Mouse (Mus musculus): ENCODE measurements around the gene Smim17.
"Not testable (repeated sequence)": the region's sequence is repeated elsewhere in the genome, so short reads cannot be mapped to it uniquely, and the experiment has no call there.

The Smim17 gene

GRCm38 (mm10) chr7:6414626-6415441 is 16.3 kb downstream of the Smim17 start:
- peak; percentile 30 to 55 for DNase-seq (ENCODE audit: low spot score in 2 of 2)

- DNase-seq (ENCODE audit: low spot score in 2 of 2), result no peak
Observed at GRCm38 (mm10) chr7:6415442-6415787, 16.9 kb downstream of the Smim17 start.

- DNase-seq (ENCODE audit: low spot score in 2 of 2), result no peak
Observed at GRCm38 (mm10) chr7:6419894-6420293, 21.4 kb downstream of the Smim17 start.

- no peak for DNase-seq (ENCODE audit: low spot score in 2 of 2)
Observed at GRCm38 (mm10) chr7:6429381-6429780, 30.9 kb downstream of the Smim17 start.

- no peak for DNase-seq (ENCODE audit: low spot score in 2 of 2)
Observed at GRCm38 (mm10) chr7:6430342-6430741, 31.8 kb downstream of the Smim17 start.

GRCm38 (mm10) chr7:6438388-6438787 is 39.9 kb downstream of the Smim17 start, which contains the start of gene Olfr1344:
Gene Olfr1344, plus strand, starts transcription at chr7:6438688.
- DNase-seq (ENCODE audit: low spot score in 2 of 2), result no peak

- no peak for DNase-seq (ENCODE audit: low spot score in 2 of 2)
Observed at GRCm38 (mm10) chr7:6441173-6441572, 42.7 kb downstream of the Smim17 start.

GRCm38 (mm10) chr7:6447771-6448170 is 49.3 kb downstream of the Smim17 start:
- DNase-seq (ENCODE audit: low spot score in 2 of 2), result no peak

GRCm38 (mm10) chr7:6455868-6456267 is 57.4 kb downstream of the Smim17 start, which contains the start of gene Olfr1336:
Gene Olfr1336, plus strand, starts transcription at chr7:6456168.
- DNase-seq (ENCODE audit: low spot score in 2 of 2), result no peak

GRCm38 (mm10) chr7:6456399-6456798 is 57.9 kb downstream of the Smim17 start:
- no peak for DNase-seq (ENCODE audit: low spot score in 2 of 2)

- no peak for DNase-seq (ENCODE audit: low spot score in 2 of 2)
Observed at GRCm38 (mm10) chr7:6466951-6467350, 68.4 kb downstream of the Smim17 start, which contains the start of gene Olfr1346. Gene Olfr1346, plus strand, starts transcription at chr7:6467101.

GRCm38 (mm10) chr7:6477633-6478032 is 79.1 kb downstream of the Smim17 start:
- not testable (repeated sequence) for DNase-seq (ENCODE audit: low spot score in 2 of 2)
